Mouse (Mus musculus) bone marrow, adult 2 months (tissue): ENCODE results near the gene B020011L13Rik.
"Not testable (repeated sequence)": the region's sequence is repeated elsewhere in the genome, so short reads cannot be mapped to it uniquely, and the experiment has no call there.

Source experiments
- CTCF ChIP-seq: fragments of 200-500 bp; IDR thresholded peaks from 2 replicates; pipeline ENCODE4 v1.5.1; 2011; ENCODE audit warnings: low read length, control low read depth; ENCODE audit not compliant: control insufficient read depth, insufficient read depth
- POLR2A ChIP-seq: fragments of 200-500 bp; IDR thresholded peaks from 2 replicates; pipeline ENCODE4 v1.6.1; 2011; ENCODE audit warnings: low read depth, mild to moderate bottlenecking, control low read depth, low read length, borderline replicate concordance; ENCODE audit not compliant: control insufficient read depth

GRCm38 (mm10) chr1:117816271-117816670, 35.3 kb downstream of the B020011L13Rik start:
- TF ChIP-seq POLR2A, CTCF: not testable (repeated sequence)
